Mouse (Mus musculus) lung, postnatal 14 days (tissue): ENCODE results near the gene Krt82.
A peak's percentile ranks its signal among the peaks of the same experiment; 100 is the strongest.

Experiments used
- DNase-seq: peaks from one replicate; pipeline ENCODE4 v3.0.0; 2021

Krt82 gene

GRCm38 (mm10) chr15:101508247-101508646, 42.2 kb downstream of the Krt82 start:
- peak; percentile 11 for DNase-seq

- no peak for DNase-seq
These were observed 43.3 kb downstream of the Krt82 start for GRCm38 (mm10) chr15:101506896-101507758.

- DNase-seq: peak; percentile 25
These were observed 53.3 kb downstream of the Krt82 start for GRCm38 (mm10) chr15:101497181-101497580.

- DNase-seq: no peak
These were observed 55.2 kb downstream of the Krt82 start for GRCm38 (mm10) chr15:101495266-101495665.

- DNase-seq: no peak
These were observed 56.3 kb downstream of the Krt82 start for GRCm38 (mm10) chr15:101494203-101494602.

GRCm38 (mm10) chr15:101493713-101494112, 56.8 kb downstream of the Krt82 start:
- DNase-seq: no peak

- DNase-seq: no peak
These were observed 57.7 kb downstream of the Krt82 start for GRCm38 (mm10) chr15:101492718-101493117.

GRCm38 (mm10) chr15:101491431-101491830, 59.0 kb downstream of the Krt82 start, which contains the start of gene Krt83:
Gene Krt83 (minus strand): TSS chr15:101491512.
- no peak for DNase-seq
